Mouse (Mus musculus): ENCODE results near the gene Iqcg.

DNA sequence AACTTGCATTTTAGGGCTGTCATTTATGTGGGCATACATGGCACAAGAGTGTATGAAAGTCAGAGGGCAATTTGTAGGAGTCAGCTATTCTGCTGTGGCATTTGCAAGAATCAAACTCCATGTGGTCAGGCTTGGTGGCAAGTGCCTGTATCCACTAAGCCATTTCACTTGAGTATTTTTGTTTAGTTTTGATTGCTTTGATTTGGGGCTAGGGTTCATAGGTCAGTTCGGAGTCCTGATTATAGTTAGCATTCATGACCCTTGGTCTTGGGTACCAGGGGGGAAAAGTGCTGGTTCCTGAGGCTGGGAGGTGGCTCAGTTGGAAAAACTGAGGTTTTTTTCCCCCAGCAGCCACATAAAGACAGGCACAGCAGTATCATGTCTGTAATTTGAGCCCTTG is 3.5 kb upstream of the Iqcg start:
- TF ChIP-seq POLR2A (IDR thresholded peaks at IDR 0.05; ENCODE audit: insufficient read length, low read depth) (no peak), SRF (IDR thresholded peaks at IDR 0.05; ENCODE audit: control insufficient read depth, insufficient read length, low read depth) (no peak), USF1 (IDR thresholded peaks at IDR 0.05; ENCODE audit: low read depth) (no peak), MAX (IDR thresholded peaks at IDR 0.05; ENCODE audit: low read depth) (no peak), E2F4 (IDR thresholded peaks at IDR 0.05; ENCODE audit: insufficient read depth) (no peak), CEBPB (IDR thresholded peaks at IDR 0.05; ENCODE audit: insufficient read depth, poor library complexity, severe bottlenecking) (no peak), TCF3 (IDR thresholded peaks at IDR 0.05; ENCODE audit: insufficient read length, low read depth) (no peak), MYOG (IDR thresholded peaks at IDR 0.05; ENCODE audit: control insufficient read depth in 1 of 3, insufficient read depth in 1 of 3, insufficient read length in 2 of 3, low read depth in 2 of 3) (no peak), POLR2AphosphoS2 (IDR thresholded peaks at IDR 0.05; ENCODE audit: insufficient read length, low read depth) (no peak), TCF12 (IDR thresholded peaks at IDR 0.05; ENCODE audit: insufficient read depth, poor library complexity, severe bottlenecking) (no peak), MYOD1 (IDR thresholded peaks at IDR 0.05; ENCODE audit: control insufficient read depth in 1 of 3, insufficient read length in 2 of 3, low read depth in 2 of 3) (no peak)

Measured in myocyte (in vitro differentiated cells).